In the genomic region with DNA sequence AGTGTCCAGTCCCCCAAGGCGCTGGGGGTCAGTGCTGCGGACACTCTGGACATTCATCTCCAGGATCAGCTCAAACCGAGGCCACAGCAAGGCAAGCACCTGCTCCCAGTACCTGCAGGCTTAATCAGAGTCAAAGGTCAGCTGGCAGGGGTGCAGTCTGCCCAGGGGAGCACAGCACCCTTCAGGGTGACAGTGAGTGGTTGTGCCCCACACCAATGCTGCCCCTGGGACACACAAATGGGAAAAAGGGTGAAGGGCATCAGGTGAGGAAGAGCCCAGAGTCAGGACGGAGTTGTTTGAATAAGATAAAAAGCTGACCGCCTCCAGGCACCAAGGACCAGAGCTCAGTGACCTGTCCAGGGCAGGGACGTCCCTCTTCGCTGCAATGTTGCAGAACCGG, we compare ENCODE assay signal across 11 mouse cellular contexts. TPM values are rescaled to one million over a fixed set of nuclear protein-coding genes. Genes with fewer than 3 reads are reported as not detected.
"Had no signal": no experiment of that assay in that cellular context is flagged by ENCODE, and none has a peak within 500 bp of the region (broad histone marks: within the 10 kb centered on the region; RNA-seq: fewer than 3 reads in every experiment).

No protein-coding gene starts in this region.

RNA-seq across cellular contexts. Expression of gene H2-Q1, which starts 15.3 kb away (rescaled TPM):
- polyA plus RNA-seq: heart, adult 2 months; heart, embryonic 16.5 days; heart, postnatal 0 days; hindbrain, embryonic 10.5 days; hindbrain, embryonic 11.5 days; kidney, embryonic 14.5 days; kidney, embryonic 15.5 days; kidney, embryonic 16.5 days; kidney, postnatal 0 days had no signal

RNA-seq across cellular contexts. Expression of gene H2-Q2, which starts 37.1 kb away (rescaled TPM):
- total RNA-seq: hematopoietic stem cell, adult 5-6 weeks had no signal
- polyA plus RNA-seq: hindbrain, embryonic 12.5 days had no signal
